Mouse (Mus musculus) midbrain, embryonic 13.5 days (tissue): ENCODE data around the gene Prune2. TPM values are rescaled to one million over a fixed set of nuclear protein-coding genes. Genes with fewer than 3 reads are reported as not detected.
"Not testable (repeated sequence)": the region's sequence is repeated elsewhere in the genome, so short reads cannot be mapped to it uniquely, and the experiment has no call there.

Experiments used
- ATAC-seq: fragments of 200-750 bp; cut with Nextera tagmentation; 2 replicates; pipeline ENCODE4 v1.8.0; 2017; ENCODE audit warnings: mild to moderate bottlenecking, moderate TSS enrichment, moderate library complexity
- H3K27ac ChIP-seq: fragments of 300-500 bp; sonication (generic); 2 replicates; pipeline ENCODE4 v1.5.1; 2015; ENCODE audit warnings: inconsistent platforms, mild to moderate bottlenecking, moderate library complexity
- H3K27me3 ChIP-seq: fragments of 300-500 bp; sonication (generic); 2 replicates; pipeline ENCODE4 v1.6.1; 2015; ENCODE audit warnings: mild to moderate bottlenecking, inconsistent platforms
- H3K36me3 ChIP-seq: fragments of 300-500 bp; sonication (generic); 2 replicates; pipeline ENCODE4 v1.6.1; 2015; ENCODE audit warnings: mild to moderate bottlenecking, inconsistent platforms
- H3K4me1 ChIP-seq: fragments of 300-500 bp; sonication (generic); replicated peaks from 2 replicates; pipeline ENCODE4 v1.6.1; 2015; ENCODE audit warnings: inconsistent platforms
- H3K4me2 ChIP-seq: fragments of 300-500 bp; sonication (generic); replicated peaks from 2 replicates; pipeline ENCODE4 v1.6.1; 2015; ENCODE audit warnings: moderate library complexity, mild to moderate bottlenecking, inconsistent platforms
- H3K4me3 ChIP-seq: fragments of 300-500 bp; sonication (generic); replicated peaks from 2 replicates; pipeline ENCODE4 v1.5.1; 2015; ENCODE audit warnings: mild to moderate bottlenecking, inconsistent platforms
- H3K9ac ChIP-seq: fragments of 300-500 bp; sonication (generic); replicated peaks from 2 replicates; pipeline ENCODE4 v1.6.1; 2015; ENCODE audit warnings: mild to moderate bottlenecking, inconsistent platforms
- H3K9me3 ChIP-seq: fragments of 300-500 bp; sonication (generic); 2 replicates; pipeline ENCODE4 v1.6.1; 2016; ENCODE audit warnings: mild to moderate bottlenecking, inconsistent platforms
- WGBS: fragments of 180-500 bp; shearing (Covaris S2); methylation state at CpG from one replicate; pipeline ENCODE4 v1.1.7; 2015; 5-methylcytosine and 5-hydroxymethylcytosine counted together
- polyA plus RNA-seq: library from polyadenylated mRNA; unstranded; fragments of >200 nt; fragmentation: Nextera tagmentation; extraction: Ambion mirVana; gene quantifications from 2 replicates; pipeline ENCODE4 v1.2.1, GENCODE M21; 2015

The Prune2 gene
- polyA plus RNA-seq, 1 experiment from 2014 or later, result 3.3 TPM

DNA sequence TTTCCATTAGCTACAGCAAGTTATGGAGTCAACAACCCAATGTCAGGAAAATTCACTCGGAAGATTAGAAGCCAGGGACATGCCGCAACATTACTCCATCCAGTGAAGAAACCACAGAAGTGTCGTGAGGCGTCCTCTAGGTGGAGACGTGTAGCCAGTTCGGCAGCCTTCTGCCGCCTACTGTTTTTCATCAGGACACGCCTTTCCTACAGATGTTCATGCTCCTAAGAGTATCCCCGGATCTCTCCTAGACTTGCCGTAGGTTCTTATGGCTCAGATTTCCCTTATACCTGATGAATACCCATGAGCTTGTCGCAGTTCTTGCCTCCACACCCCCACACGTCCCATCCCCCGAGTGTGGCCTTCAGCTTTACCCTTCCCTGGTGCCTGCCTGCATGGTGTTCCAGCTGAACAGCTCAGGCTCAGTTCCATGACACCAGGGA is 207.6 kb downstream of the Prune2 start:
- 0 out of 2 replicates have a peak, but pooled peaks cover 3% of the 10 kb centered on the region for H3K4me1 ChIP-seq
- H3K27me3 ChIP-seq, result no peaks in the 10 kb centered on the region
- H3K9ac ChIP-seq, result no peak overlapping the region
- H3K4me2 ChIP-seq, result no peak overlapping the region
- no peaks in the 10 kb centered on the region for H3K9me3 ChIP-seq
- no peaks in the 10 kb centered on the region for H3K36me3 ChIP-seq
- ATAC-seq, result peak; percentile 65
- H3K4me3 ChIP-seq, result no peak overlapping the region
- H3K27ac ChIP-seq, result no peak overlapping the region
- 17% methylated on average over 13 of the region's 13 CpGs for WGBS

DNA sequence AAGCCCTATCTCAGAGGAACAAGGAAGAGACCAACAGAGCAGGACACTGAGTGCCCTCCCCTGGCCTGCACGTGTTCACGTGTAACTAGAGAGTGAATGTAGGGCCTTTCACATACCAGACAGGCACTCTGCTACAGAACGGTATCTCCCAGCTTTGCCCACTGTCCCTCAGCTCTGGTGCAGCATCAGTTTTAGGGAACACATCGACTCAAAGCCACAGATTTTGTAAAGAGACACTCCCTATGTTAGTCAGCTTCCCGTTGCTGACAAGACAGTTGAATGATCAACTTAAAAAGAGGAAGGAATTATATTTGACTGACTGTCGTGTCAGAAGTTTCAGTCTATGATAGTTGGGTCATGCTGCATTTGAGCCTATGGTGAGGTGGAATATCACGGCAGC is 210.4 kb downstream of the Prune2 start:
- Histone ChIP-seq H3K4me3 (no peak overlapping the region), H3K36me3 (no peaks in the 10 kb centered on the region), H3K4me2 (no peak overlapping the region), H3K4me1 (0 out of 2 replicates have a peak, but pooled peaks cover 3% of the 10 kb centered on the region), H3K27me3 (no peaks in the 10 kb centered on the region), H3K9ac (no peak overlapping the region), H3K27ac (no peak overlapping the region), H3K9me3 (no peaks in the 10 kb centered on the region)
- ATAC-seq, result no peak
- WGBS, result 88% methylated on average over 7 of the region's 7 CpGs

- H3K4me1 ChIP-seq, result 0 out of 2 replicates have a peak, but pooled peaks cover 3% of the 10 kb centered on the region
- WGBS, result 87% methylated on average over 9 of the region's 9 CpGs
- no peak overlapping the region for H3K9ac ChIP-seq
- ATAC-seq, result no peak
- H3K27ac ChIP-seq, result no peak overlapping the region
- H3K27me3 ChIP-seq, result no peaks in the 10 kb centered on the region
- H3K4me3 ChIP-seq, result no peak overlapping the region
- no peaks in the 10 kb centered on the region for H3K36me3 ChIP-seq
- no peak overlapping the region for H3K4me2 ChIP-seq
- H3K9me3 ChIP-seq, result no peaks in the 10 kb centered on the region
These were observed 212.3 kb downstream of the Prune2 start for GRCm38 (mm10) chr19:17168186-17168585.

DNA sequence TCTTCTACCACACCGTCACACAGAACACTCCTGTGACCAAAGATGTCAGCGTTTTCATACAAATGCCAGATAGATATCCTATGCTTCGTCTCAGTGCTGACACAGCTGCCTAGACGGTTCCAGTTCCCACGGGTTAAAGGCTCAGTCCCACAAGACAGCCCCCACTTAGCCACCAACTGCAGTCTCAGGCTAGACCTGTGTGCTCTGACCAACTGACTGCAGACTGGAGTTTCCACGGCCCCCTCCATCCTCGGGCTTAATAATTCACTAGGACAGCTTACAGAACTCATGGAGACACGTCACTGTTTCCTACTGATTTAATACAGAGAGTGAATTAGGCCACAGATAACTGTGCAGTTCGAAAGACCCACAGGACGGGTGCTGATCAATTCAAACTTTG is 213.8 kb downstream of the Prune2 start:
- Histone ChIP-seq H3K27ac (no peak overlapping the region), H3K36me3 (no peaks in the 10 kb centered on the region), H3K4me3 (no peak overlapping the region), H3K4me2 (no peak overlapping the region), H3K9me3 (no peaks in the 10 kb centered on the region), H3K4me1 (no peaks in the 10 kb centered on the region), H3K9ac (no peak overlapping the region), H3K27me3 (no peaks in the 10 kb centered on the region)
- 82% methylated on average over 10 of the region's 10 CpGs for WGBS
- ATAC-seq, result no peak

- not testable (repeated sequence) for H3K4me3 ChIP-seq, H3K36me3 ChIP-seq, H3K9me3 ChIP-seq, H3K4me2 ChIP-seq, H3K4me1 ChIP-seq, H3K9ac ChIP-seq, H3K27me3 ChIP-seq, ATAC-seq, H3K27ac ChIP-seq
- 93% methylated on average over 2 of the region's 2 CpGs for WGBS
These were observed 218.6 kb downstream of the Prune2 start for GRCm38 (mm10) chr19:17174501-17174900.

DNA sequence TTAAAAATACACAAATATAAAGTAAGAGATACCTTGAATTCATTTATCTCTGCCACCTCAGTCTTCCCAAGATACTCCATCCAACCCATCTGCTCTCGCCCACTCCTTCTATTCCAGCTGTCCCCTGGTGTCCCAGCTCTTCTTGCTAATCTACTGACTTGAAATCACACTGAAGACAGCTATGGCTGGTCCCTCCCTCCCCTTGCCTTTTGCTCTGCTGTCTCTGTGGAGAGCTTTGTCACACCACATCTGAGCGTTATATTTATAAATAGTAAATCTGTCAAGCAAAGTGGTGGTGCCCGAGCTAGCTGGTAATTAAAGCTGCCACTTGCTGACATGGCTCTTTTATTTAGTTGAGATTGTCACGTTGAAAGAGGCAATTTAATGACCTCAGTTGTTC is 224.6 kb downstream of the Prune2 start:
- H3K36me3 ChIP-seq, result no peaks in the 10 kb centered on the region
- no peak overlapping the region for H3K27ac ChIP-seq
- H3K4me2 ChIP-seq, result no peak overlapping the region
- no peaks in the 10 kb centered on the region for H3K9me3 ChIP-seq
- H3K4me1 ChIP-seq, result no peaks in the 10 kb centered on the region
- WGBS, result 44% methylated on average over 4 of the region's 4 CpGs
- no peak overlapping the region for H3K4me3 ChIP-seq
- H3K27me3 ChIP-seq, result no peaks in the 10 kb centered on the region
- no peak overlapping the region for H3K9ac ChIP-seq
- no peak for ATAC-seq

DNA sequence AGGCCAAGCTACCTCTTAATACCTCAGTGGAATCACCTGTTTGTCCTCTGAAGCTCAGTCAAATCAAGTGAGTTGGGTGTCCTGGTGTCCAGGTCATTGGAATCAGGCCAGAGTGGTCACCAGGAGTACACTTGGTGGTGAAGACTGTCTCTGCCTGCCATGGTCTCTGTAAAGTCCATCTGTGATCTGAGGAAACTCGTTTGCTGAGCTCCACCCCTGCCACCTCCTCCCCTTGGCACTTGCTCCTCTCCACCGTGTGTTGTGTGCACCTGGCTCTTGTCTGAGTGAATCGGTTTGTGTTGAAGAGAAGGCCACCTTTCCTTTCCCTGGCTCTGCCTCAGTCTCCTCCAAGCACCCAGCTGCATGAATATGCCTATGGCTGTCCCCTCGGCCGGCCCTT is 238.8 kb downstream of the Prune2 start:
- Histone ChIP-seq H3K9ac (no peak overlapping the region), H3K4me1 (no peaks in the 10 kb centered on the region), H3K36me3 (no peaks in the 10 kb centered on the region), H3K9me3 (no peaks in the 10 kb centered on the region), H3K4me3 (no peak overlapping the region), H3K4me2 (no peak overlapping the region), H3K27ac (no peak overlapping the region), H3K27me3 (no peaks in the 10 kb centered on the region)
- ATAC-seq, result no peak
- WGBS, result 79% methylated on average over 5 of the region's 5 CpGs

- Histone ChIP-seq H3K4me3 (no peak overlapping the region), H3K9ac (no peak overlapping the region), H3K4me2 (no peak overlapping the region), H3K27me3 (no peaks in the 10 kb centered on the region), H3K4me1 (no peaks in the 10 kb centered on the region), H3K27ac (no peak overlapping the region), H3K36me3 (no peaks in the 10 kb centered on the region), H3K9me3 (no peaks in the 10 kb centered on the region)
- WGBS, result 49% methylated on average over 8 of the region's 8 CpGs
- ATAC-seq, result peak; percentile 60; the same call in 1 of the 2 replicates
These were observed 243.1 kb downstream of the Prune2 start for GRCm38 (mm10) chr19:17199059-17199458.

DNA sequence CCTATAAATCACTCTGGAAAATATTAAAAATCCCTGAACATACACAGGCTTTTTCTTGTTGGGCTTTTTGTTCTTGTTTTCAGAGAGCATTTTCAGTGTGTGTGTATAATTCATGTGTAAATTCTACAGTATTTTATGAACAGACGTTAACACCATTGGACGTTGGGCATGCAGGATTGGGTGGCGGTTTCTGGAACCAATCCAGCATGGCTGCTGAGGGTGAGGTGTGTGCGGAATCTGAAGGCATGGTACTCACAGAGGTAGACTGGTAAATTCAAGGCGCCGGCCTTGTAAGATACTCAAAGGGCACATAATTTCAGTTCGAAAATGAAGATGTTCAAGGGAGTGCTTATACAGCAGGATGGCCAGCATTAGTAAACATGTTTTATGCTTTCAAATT is 251.2 kb downstream of the Prune2 start:
- H3K9me3 ChIP-seq, result no peaks in the 10 kb centered on the region
- H3K4me3 ChIP-seq, result no peak overlapping the region
- no peaks in the 10 kb centered on the region for H3K27me3 ChIP-seq
- H3K9ac ChIP-seq, result no peak overlapping the region
- H3K27ac ChIP-seq, result no peak overlapping the region
- WGBS, result 90% methylated on average over 7 of the region's 7 CpGs
- H3K4me2 ChIP-seq, result no peak overlapping the region
- no peaks in the 10 kb centered on the region for H3K36me3 ChIP-seq
- no peaks in the 10 kb centered on the region for H3K4me1 ChIP-seq
- no peak for ATAC-seq

GRCm38 (mm10) chr19:17210541-17210940 is 254.6 kb downstream of the Prune2 start:
- Histone ChIP-seq H3K9me3 (no peaks in the 10 kb centered on the region), H3K27ac (no peak overlapping the region), H3K4me3 (no peak overlapping the region), H3K4me1 (no peaks in the 10 kb centered on the region), H3K27me3 (no peaks in the 10 kb centered on the region), H3K9ac (no peak overlapping the region), H3K4me2 (no peak overlapping the region), H3K36me3 (no peaks in the 10 kb centered on the region)
- ATAC-seq, result no peak
- 88% methylated on average over 3 of the region's 3 CpGs for WGBS

DNA sequence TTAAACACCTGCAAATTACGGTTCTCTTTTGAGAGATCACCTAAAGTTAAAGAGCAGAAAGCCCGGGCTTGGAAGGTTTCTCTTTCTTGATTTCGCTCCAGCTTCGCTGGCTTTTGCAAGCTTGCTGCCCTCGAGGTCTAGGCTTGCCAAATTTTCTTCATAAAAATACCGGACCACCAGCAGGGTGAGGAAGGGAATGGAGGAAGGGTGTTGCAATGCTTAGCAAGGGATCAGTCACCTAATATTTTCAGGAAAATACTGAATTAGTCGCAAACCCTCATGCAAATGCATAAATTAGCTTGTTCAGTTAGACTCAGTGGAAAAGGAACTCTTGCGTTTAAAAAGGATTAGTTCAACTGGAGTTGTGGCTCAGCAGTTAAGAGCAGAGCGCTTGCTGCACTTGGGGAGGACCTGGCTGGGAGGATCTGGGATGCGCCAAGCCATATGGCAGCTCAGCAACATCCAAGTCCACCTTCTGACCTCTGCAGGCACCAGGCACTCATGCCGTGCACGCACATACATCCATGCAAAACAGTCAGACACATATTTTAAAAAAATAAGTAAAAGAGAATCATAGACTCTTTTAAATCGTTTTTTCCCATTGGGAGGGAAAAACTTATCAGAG is 259.1 kb downstream of the Prune2 start:
- Histone ChIP-seq H3K9me3 (no peaks in the 10 kb centered on the region), H3K4me3 (no peak overlapping the region), H3K9ac (no peak overlapping the region), H3K36me3 (no peaks in the 10 kb centered on the region), H3K27ac (no peak overlapping the region), H3K4me1 (no peaks in the 10 kb centered on the region), H3K4me2 (no peak overlapping the region), H3K27me3 (no peaks in the 10 kb centered on the region)
- 82% methylated on average over 13 of the region's 13 CpGs for whole genome bisulfite sequencing
- ATAC-seq, result no peak

GRCm38 (mm10) chr19:17218195-17218594 is 262.3 kb downstream of the Prune2 start:
- 88% methylated on average over 3 of the region's 3 CpGs for WGBS
- Histone ChIP-seq H3K27me3 (no peaks in the 10 kb centered on the region), H3K4me1 (no peaks in the 10 kb centered on the region), H3K9ac (no peak overlapping the region), H3K36me3 (no peaks in the 10 kb centered on the region), H3K4me2 (no peak overlapping the region), H3K4me3 (no peak overlapping the region), H3K27ac (no peak overlapping the region), H3K9me3 (no peaks in the 10 kb centered on the region)
- ATAC-seq, result no peak

- Histone ChIP-seq H3K27me3 (no peaks in the 10 kb centered on the region), H3K9me3 (no peaks in the 10 kb centered on the region), H3K36me3 (no peaks in the 10 kb centered on the region), H3K4me2 (no peak overlapping the region), H3K4me1 (no peaks in the 10 kb centered on the region), H3K27ac (no peak overlapping the region), H3K9ac (no peak overlapping the region), H3K4me3 (no peak overlapping the region)
- 81% methylated on average over 4 of the region's 4 CpGs for WGBS
- ATAC-seq, result no peak
These were observed 267.9 kb downstream of the Prune2 start for GRCm38 (mm10) chr19:17223801-17224200.
